17 mouse cellular contexts compared by ENCODE assay signal in genomic region chr13:30649197-30649596, GRCm38 (mm10).
"Had no signal": no experiment of that assay in that cellular context is flagged by ENCODE, and none has a peak within 500 bp of the region (broad histone marks: within the 10 kb centered on the region; RNA-seq: fewer than 3 reads in every experiment).

No protein-coding gene starts in this region.

- DNase-seq: left cerebral cortex, postnatal 4 days; liver; liver, embryonic 13.5 days; liver, postnatal 0 days; lung, adult 18-20 months; lung, adult 2 months; lung, embryonic 14.5 days; lung, postnatal 10 days; lung, postnatal 14 days; lung, postnatal 36 days; lung, postnatal 4 days; midbrain, embryonic 14.5 days had no signal

- ATAC-seq: liver, embryonic 12.5 days; liver, postnatal 0 days; lung, postnatal 0 days; midbrain, embryonic 13.5 days; midbrain, embryonic 15.5 days; midbrain, embryonic 16.5 days had no signal
